7 mouse cellular contexts compared by ENCODE assay signal in genomic region chr11:79806911-79807466, GRCm38 (mm10).
DNase-seq lines count a peak whose midpoint lies in the region; ATAC-seq lines count a peak whose summit lies in the region.

No protein-coding gene starts in this region.

- H3K27me3 ChIP-seq in intestine, embryonic 15.5 days (replicated peaks), result no peaks in the 10 kb centered on the region
- H3K27me3 ChIP-seq in midbrain, embryonic 11.5 days (ENCODE audit: control insufficient read depth, insufficient read depth, low read length), result no peaks in the 10 kb centered on the region

- H3K4me1 ChIP-seq in intestine, embryonic 15.5 days (replicated peaks), result peaks cover 22% of the 10 kb centered on the region
- H3K4me1 ChIP-seq in midbrain, embryonic 11.5 days (ENCODE audit: control insufficient read depth, insufficient read depth, low read length), result no peaks in the 10 kb centered on the region

- H3K4me3 ChIP-seq in intestine, embryonic 15.5 days (replicated peaks), result no peak overlapping the region
- H3K4me3 ChIP-seq in midbrain, embryonic 11.5 days (ENCODE audit: low read depth, low read length), result no peak overlapping the region

- peak overlapping the region; percentile 41 for H3K4me2 ChIP-seq in intestine, embryonic 15.5 days (replicated peaks)
- H3K4me2 ChIP-seq in midbrain, embryonic 11.5 days, result no peak overlapping the region

- no peak overlapping the region for H3K9ac ChIP-seq in intestine, embryonic 15.5 days
- H3K9ac ChIP-seq in midbrain, embryonic 11.5 days (ENCODE audit: low read length), result no peak overlapping the region

- H3K36me3 ChIP-seq in intestine, embryonic 15.5 days, result no peaks in the 10 kb centered on the region
- H3K36me3 ChIP-seq in midbrain, embryonic 11.5 days (ENCODE audit: control insufficient read depth, insufficient read depth, low read length), result no peaks in the 10 kb centered on the region

- DNase-seq in layer of hippocampus, adult 11-12 months (ENCODE audit: low spot score), result peak; percentile 29
- DNase-seq in layer of hippocampus, adult 9-10 months (ENCODE audit: low spot score), result no peak
- peak; percentile 59 for DNase-seq in embryo, embryonic 10.5 days (ENCODE audit: low spot score)
- DNase-seq in cerebellum, postnatal 36 days, result no peak
- no peak for DNase-seq in midbrain, embryonic 11.5 days (ENCODE audit: low spot score, missing footprints)

- H3K9me3 ChIP-seq in intestine, embryonic 15.5 days, result no peaks in the 10 kb centered on the region
- no peaks in the 10 kb centered on the region for H3K9me3 ChIP-seq in midbrain, embryonic 11.5 days (ENCODE audit: control insufficient read depth, low read length)

- ATAC-seq in intestine, embryonic 15.5 days, result peak; percentile 39
- peak; percentile 88 for ATAC-seq in megakaryocyte progenitor cell, adult 5-6 weeks (replicated peaks; ENCODE audit: poor library complexity)
- ATAC-seq in midbrain, embryonic 11.5 days (ENCODE audit: low FRiP score), result no peak

- WGBS in intestine, embryonic 15.5 days, result 22% methylated on average over 17 of the region's 17 CpGs
- 48% methylated on average over 17 of the region's 17 CpGs for WGBS in midbrain, embryonic 11.5 days

- H3K27ac ChIP-seq in intestine, embryonic 15.5 days, result peak overlapping the region; percentile 77
- H3K27ac ChIP-seq in midbrain, embryonic 11.5 days (ENCODE audit: low read depth, low read length), result no peak overlapping the region

Comparison
In these comparisons a context has a peak if more than half of its experiments do, and no peak if none do; other contexts are left out.
1. DNase-seq: peak in layer of hippocampus, adult 11-12 months (single experiment) and embryo, embryonic 10.5 days (single experiment); none in layer of hippocampus, adult 9-10 months (single experiment), cerebellum, postnatal 36 days (0 of 2) and midbrain, embryonic 11.5 days (single experiment).